Mouse (Mus musculus) erythroblast, embryonic 14.5 days (primary cell): ENCODE results near the gene Ifna4. TPM values are rescaled to one million over a fixed set of nuclear protein-coding genes. Genes with fewer than 3 reads are reported as not detected.

ENCODE experiments used
- H3K27me3 ChIP-seq: 2 replicates; pipeline ENCODE4 v1.6.1; 2012; ENCODE audit warnings: inconsistent platforms; ENCODE audit not compliant: control insufficient read depth
- H3K36me3 ChIP-seq: 2 replicates; pipeline ENCODE4 v1.6.1; 2012; ENCODE audit warnings: mild to moderate bottlenecking, inconsistent platforms; ENCODE audit not compliant: control insufficient read depth
- H3K4me1 ChIP-seq: 2 replicates; pipeline ENCODE4 v1.6.1; 2012; ENCODE audit warnings: inconsistent platforms; ENCODE audit not compliant: control insufficient read depth
- H3K4me3 ChIP-seq: replicated peaks from 2 replicates; pipeline ENCODE3; 2012; ENCODE audit warnings: moderate library complexity, mild to moderate bottlenecking, inconsistent platforms
- H3K9me3 ChIP-seq: 2 replicates; pipeline ENCODE4 v1.6.1; 2012; ENCODE audit warnings: low read length, inconsistent platforms, mixed read lengths; ENCODE audit not compliant: control insufficient read depth
- GATA1 ChIP-seq: IDR thresholded peaks from 2 replicates; pipeline ENCODE4 v1.6.1; 2012; ENCODE audit warnings: low read length, inconsistent platforms, mixed read lengths
- TAL1 ChIP-seq: IDR thresholded peaks from 3 replicates; pipeline ENCODE4 v1.6.1; 2012; ENCODE audit warnings: low read length, inconsistent platforms, mixed read lengths
- polyA plus RNA-seq: library from polyadenylated mRNA; stranded (reverse); fragments of >175 nt; gene quantifications from 2 replicates; pipeline ENCODE4 v1.2.3, GENCODE M21; 2012

Gene Ifna4
- polyA plus RNA-seq, 1 experiment, result not detected

DNA sequence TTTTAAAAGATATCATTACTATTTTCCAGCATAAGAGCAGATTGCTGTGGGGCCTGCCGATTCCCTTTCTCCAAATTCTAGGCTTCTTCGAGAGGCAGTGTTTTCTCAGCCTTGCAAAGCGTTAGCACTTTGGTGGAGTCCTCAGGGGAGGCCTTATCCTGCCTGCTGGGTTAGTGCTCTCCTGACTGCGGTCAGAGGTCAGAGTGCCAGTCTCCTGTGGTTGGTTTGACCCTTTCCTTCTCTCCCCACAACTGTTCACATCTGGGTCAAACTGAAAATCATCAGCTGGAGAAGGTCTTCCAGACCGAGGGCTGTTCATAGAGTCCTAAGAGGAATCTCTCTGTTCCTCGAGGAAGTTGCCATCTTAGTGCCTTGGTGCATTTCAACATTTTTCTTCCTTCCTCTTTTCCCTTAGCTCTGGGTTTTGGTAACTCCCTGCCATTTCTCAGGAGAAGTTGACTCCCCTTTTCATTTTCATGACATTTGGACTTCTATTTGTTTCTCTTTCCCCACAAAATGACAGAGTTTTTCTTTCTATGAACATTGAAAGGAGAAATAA is 23.4 kb downstream of the Ifna4 start:
- Histone ChIP-seq H3K36me3 (no peaks in the 10 kb centered on the region), H3K4me3 (no peak overlapping the region), H3K4me1 (peaks cover 12% of the 10 kb centered on the region), H3K27me3 (peaks cover 48% of the 10 kb centered on the region), H3K9me3 (no peaks in the 10 kb centered on the region)
- TF ChIP-seq GATA1 (no peak), TAL1 (no peak)

DNA sequence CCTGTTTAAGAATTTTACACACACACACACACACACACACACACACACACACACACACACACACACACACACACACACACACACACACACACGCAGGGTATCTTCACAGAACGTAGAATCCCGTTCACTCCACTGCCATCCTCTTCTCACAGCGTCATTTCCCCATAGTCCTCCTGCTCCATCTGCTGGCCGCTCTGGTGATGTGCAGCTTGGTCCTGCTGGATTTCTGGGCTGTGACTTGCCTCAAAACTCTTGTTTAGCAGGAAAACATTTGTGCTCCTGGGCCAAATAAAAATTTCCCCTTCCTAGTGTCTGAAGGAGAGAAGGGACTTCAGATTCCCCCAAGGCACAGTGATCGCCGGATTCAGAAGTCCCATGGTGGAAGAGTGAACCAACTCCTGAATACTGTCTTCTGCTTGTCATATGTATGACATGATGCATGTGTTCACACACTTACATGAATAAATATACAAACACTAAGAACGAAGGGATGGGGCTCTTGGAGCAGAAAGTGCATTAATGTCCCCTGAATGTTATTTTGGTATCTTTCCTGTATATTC is 25.8 kb downstream of the Ifna4 start:
- Histone ChIP-seq H3K4me3 (peak overlapping the region; percentile 71), H3K27me3 (peaks cover 41% of the 10 kb centered on the region), H3K36me3 (no peaks in the 10 kb centered on the region), H3K9me3 (no peaks in the 10 kb centered on the region), H3K4me1 (peaks cover 12% of the 10 kb centered on the region)
- TF ChIP-seq TAL1, result no peak

DNA sequence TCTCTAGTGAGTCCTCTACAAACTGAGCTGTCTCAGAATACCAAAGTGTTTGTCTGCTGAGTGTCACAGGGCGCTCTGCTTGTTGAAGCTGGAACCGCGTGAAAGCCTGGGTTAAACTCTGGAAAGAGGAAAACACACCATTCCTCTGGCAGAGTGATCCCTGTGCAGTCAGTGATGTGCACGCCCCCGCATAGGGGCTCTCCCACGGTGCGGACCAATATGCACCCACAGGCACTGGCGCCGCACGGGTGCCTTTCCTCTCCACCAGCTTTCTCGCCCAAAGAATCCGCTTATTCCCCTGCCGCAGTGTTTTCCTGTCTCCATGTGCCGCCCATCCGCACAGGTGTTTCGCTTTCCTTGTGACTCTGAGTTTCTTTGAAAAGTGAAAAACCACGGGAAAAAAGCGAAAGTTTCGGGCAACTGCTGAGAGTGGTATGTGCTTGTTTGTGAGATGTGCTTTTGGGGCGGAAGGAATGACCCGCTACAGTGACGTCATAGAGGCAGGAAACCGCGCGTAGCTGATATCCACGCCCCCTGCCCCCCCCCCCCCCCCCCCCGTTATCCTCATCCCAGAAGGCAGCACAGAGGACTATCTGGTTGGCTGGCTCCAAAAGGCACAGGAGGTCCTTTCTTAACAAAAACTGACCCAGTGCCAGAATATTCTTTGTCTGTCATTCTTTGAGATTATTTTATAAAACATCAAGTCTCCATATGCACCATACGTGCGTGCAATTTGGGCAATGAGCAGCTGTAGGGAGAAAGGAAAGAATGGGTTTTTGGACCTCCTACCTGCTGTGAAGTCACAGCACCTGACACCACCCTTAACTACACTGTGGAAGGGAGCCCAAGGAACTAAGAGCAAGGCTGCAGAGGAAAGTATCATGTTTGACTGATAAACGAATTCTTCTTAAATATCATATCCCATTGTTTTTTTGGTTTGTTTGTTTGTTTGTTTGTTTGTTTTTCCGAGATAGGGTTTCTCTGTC is 26.6 kb downstream of the Ifna4 start:
- Histone ChIP-seq H3K27me3 (peaks cover 34% of the 10 kb centered on the region), H3K36me3 (no peaks in the 10 kb centered on the region), H3K9me3 (no peaks in the 10 kb centered on the region), H3K4me1 (peaks cover 12% of the 10 kb centered on the region), H3K4me3 (peak overlapping the region; percentile 71)
- TF ChIP-seq GATA1, result no peak

DNA sequence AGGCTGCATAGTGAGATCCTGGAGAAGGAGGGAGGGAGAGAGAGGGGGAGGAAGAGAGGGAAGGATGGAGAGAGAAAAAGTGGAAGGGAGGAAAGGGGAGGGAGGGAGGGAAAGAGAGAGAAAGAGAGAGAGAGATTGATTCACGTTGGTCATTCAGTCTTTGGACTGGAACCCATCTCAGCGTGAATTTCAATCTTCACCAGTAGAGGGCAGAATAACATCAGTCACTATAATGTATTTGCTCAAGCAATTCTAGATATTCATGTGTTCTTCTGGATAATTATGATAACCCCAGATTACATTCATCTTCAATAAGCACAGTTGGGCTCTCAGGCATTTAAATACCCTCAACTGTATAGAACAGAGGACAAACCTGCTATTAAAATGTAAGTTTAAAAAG is 31.0 kb downstream of the Ifna4 start:
- no peak overlapping the region for H3K4me3 ChIP-seq
- H3K9me3 ChIP-seq, result no peaks in the 10 kb centered on the region
- H3K36me3 ChIP-seq, result no peaks in the 10 kb centered on the region
- TF ChIP-seq GATA1 (no peak), TAL1 (no peak)
- no peaks in the 10 kb centered on the region; the same call in 1 of the 2 replicates for H3K27me3 ChIP-seq
- H3K4me1 ChIP-seq, result peaks cover 31% of the 10 kb centered on the region

DNA sequence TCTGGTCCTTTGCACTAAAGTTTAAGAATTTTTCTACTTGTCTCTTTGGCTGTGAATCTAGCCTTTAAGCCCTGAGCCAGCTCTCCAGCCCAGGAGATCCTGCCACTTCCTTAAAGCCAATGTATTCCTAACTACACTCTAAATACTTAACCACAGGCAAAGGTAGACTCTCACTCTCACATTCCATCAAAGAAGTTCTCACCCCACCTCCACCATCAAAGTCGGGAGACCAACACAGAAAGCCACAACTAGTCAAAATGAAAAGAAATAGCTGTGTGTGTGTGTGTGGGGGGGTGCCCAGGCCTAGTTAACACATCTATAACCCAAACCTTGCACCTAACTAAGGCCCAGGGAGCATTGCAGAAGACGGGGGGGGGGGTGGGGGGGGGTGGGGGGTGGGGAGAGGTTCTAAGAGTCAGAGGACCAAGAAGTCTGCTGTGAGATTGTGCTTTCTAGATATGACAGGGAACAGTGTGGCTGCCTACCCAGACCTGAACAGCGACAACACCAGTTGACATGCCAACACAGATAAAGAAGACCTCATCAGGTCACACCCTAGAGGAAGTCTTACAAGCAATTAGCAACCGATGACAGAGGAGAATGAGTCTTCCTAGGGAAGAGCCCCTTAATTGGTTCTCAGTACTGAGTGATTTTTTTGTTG is 33.9 kb downstream of the Ifna4 start:
- Histone ChIP-seq H3K36me3 (no peaks in the 10 kb centered on the region), H3K4me1 (peaks cover 29% of the 10 kb centered on the region), H3K9me3 (no peaks in the 10 kb centered on the region), H3K27me3 (no peaks in the 10 kb centered on the region), H3K4me3 (no peak overlapping the region)
- TF ChIP-seq GATA1 (0 out of 2 replicates have a peak, but pooled peaks have one; percentile 16), TAL1 (no peak)

DNA sequence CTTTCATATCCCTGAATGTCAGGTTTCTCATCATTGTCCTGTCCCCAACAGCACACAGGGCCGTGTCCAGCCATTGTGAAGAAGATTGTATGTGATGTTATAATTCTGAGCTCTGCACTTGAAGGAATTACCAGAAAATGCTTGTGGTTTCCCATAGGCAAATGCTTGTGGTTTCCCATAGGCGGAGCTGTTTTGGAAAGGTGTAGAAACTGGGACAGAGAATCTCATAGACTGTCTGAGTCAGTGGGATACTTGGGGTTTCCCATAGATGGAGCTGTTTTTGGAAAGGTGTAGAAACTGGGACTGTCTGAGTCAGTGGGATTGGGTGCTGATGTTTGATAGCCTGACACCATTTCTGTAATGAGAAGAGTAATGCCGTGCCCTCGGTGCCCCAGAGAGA is 34.9 kb downstream of the Ifna4 start:
- Histone ChIP-seq H3K36me3 (no peaks in the 10 kb centered on the region), H3K27me3 (no peaks in the 10 kb centered on the region), H3K9me3 (no peaks in the 10 kb centered on the region), H3K4me1 (peaks cover 29% of the 10 kb centered on the region), H3K4me3 (no peak overlapping the region)
- TF ChIP-seq GATA1, result no peak
- TF ChIP-seq TAL1, result no peak

DNA sequence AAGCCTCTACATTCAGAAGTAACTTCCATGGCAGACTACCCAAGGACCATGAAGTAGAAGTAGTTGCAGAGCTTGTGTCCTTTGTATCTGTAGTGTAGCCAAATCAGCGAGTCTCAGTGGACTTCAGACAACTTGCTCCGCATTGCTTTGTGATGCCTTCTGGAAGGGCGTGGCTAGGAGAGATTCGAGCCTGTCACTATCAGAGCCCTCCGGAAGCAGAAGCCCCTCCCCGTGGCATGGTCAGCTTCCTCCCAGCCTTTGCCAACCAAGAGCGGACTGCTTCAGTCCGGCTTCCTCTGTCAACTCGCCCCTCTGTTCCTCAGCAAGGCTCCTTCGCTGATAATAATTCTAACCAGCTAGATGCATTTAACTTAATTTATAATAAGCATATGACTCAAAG is 36.6 kb downstream of the Ifna4 start:
- H3K9me3 ChIP-seq, result no peaks in the 10 kb centered on the region
- no peak overlapping the region for H3K4me3 ChIP-seq
- H3K36me3 ChIP-seq, result no peaks in the 10 kb centered on the region
- H3K4me1 ChIP-seq, result peaks cover 29% of the 10 kb centered on the region
- no peaks in the 10 kb centered on the region for H3K27me3 ChIP-seq
- TF ChIP-seq TAL1 (no peak), GATA1 (no peak)

DNA sequence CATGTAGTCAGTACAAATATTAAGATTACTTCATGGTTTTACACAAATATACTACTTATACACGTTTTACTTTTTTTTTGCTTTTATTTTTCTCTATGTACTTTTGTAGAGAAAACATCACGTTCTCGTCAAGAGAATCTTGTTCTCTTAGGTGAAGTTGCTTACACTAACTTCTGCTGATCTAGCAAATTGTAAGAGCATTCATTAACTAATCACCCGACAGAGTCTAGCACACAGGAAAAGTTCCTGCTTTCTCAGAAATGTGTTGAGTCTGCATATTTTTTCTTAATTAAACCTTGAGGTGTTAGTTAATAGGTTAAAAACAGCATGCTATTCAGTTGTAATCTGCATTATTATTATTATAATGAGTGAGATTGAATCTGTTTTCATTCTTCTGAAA is 37.1 kb downstream of the Ifna4 start:
- H3K27me3 ChIP-seq, result no peaks in the 10 kb centered on the region
- H3K36me3 ChIP-seq, result no peaks in the 10 kb centered on the region
- TF ChIP-seq GATA1 (no peak), TAL1 (no peak)
- no peak overlapping the region for H3K4me3 ChIP-seq
- H3K9me3 ChIP-seq, result no peaks in the 10 kb centered on the region
- H3K4me1 ChIP-seq, result peaks cover 29% of the 10 kb centered on the region

DNA sequence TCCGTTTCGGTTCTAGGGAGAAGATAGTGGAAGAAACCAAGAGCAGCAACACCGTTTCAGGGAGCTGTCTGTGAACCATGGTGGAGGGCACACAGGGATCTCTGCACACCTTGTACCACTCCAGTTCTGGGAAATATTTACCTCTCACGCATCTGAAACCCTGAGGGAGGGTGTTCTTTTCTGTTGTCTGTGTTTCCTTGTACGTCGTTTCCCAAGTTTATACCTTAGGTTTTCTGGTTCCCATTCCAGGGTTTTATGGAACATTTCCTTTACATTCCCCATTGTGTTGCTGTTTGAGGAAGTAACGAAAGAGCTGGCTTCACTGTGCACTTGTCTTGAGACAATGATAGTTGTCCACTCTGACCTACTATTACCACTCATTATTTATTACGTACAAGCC is 38.4 kb downstream of the Ifna4 start, which contains the start of gene Ifne:
TSS of gene Ifne (minus strand) at position 101 of the 400 bp plus-strand sequence.
- Histone ChIP-seq H3K9me3 (no peaks in the 10 kb centered on the region), H3K36me3 (no peaks in the 10 kb centered on the region), H3K4me3 (no peak within 1 kb of the TSS), H3K4me1 (peaks cover 28% of the 10 kb centered on the region), H3K27me3 (no peaks in the 10 kb centered on the region)
- TF ChIP-seq GATA1, result no peak
- no peak for TF ChIP-seq TAL1
